Mouse (Mus musculus): Measurements from ENCODE around the gene Exoc6. TPM values are rescaled to one million over a fixed set of nuclear protein-coding genes. Genes with fewer than 3 reads are reported as not detected.

The Exoc6 gene
- polyA plus RNA-seq, 1 experiment = 14.3 TPM

DNA sequence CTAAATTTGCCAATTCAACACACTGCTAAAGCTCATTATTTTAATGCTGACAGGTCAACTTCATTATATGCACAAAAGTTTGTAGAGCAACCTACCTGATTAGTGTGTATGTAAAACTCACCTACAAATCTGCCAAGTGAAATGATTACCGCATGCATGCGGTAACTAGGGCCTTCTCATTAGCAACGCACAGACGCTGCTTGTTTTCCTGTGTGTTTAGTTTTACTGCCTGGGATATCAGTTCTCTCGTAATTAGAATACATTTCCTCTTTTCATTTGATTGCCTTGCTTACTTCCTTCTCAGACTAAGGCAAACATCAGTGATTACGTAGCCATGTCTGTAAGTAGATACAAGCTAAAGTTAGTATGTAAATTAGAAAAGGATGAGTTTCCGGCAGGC is 62.7 kb downstream of the Exoc6 start:
- TF ChIP-seq POLR2A (IDR thresholded peaks at IDR 0.05; ENCODE audit: insufficient read depth, low read length) = no peak
- TF ChIP-seq EP300 (IDR thresholded peaks at IDR 0.05; ENCODE audit: insufficient read depth, low read depth, low read length) = no peak
- TF ChIP-seq CTCF (IDR thresholded peaks at IDR 0.05; ENCODE audit: low read depth, low read length) = no peak
- peaks cover 19% of the 10 kb centered on the region for H3K9me3 ChIP-seq (replicated peaks; ENCODE audit: control insufficient read depth, insufficient read depth, low read length, poor library complexity, severe bottlenecking)
- no peak overlapping the region for H3K27ac ChIP-seq (ENCODE audit: insufficient read depth, low read length)
- H3K9ac ChIP-seq (ENCODE audit: low read depth, poor library complexity, severe bottlenecking) = no peak overlapping the region
- no peaks in the 10 kb centered on the region for H3K27me3 ChIP-seq (ENCODE audit: control insufficient read depth, insufficient read depth, low read length, poor library complexity, severe bottlenecking)
- no peaks in the 10 kb centered on the region for H3K4me1 ChIP-seq (ENCODE audit: control insufficient read depth, insufficient read depth, low read length)
- H3K36me3 ChIP-seq (ENCODE audit: control insufficient read depth, insufficient read depth, low read length, poor library complexity, severe bottlenecking) = no peaks in the 10 kb centered on the region
- H3K4me3 ChIP-seq (ENCODE audit: low read depth, low read length) = no peak overlapping the region

DNA sequence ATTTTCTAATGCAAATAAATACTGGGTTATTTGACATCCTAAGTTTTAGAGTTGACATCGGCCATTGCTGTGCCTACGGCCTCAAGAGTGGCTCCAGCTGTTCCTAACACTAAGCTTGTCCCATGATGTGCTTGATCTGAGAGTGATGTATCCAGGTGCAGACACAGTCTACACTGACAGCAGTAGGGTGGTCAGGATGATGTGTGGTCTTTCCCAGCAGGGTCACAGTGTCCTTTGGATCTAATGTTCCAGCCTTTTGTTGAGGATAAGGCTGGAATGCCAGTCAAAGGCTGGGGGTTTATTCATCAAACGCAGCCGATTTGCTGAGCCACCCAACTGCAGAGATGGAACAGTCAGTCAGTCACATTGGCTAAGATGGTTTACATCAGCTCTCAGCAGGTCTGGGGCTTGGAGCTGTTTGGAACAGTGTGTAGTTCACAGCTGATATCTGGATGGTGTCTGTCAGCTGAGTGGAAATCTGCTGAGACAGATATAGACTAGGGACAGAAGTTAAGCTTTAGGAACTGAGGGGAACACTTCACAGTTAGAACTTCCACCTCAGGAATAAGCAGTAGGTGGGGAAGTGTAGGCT is 64.9 kb downstream of the Exoc6 start:
- no peaks in the 10 kb centered on the region for H3K4me1 ChIP-seq (ENCODE audit: control insufficient read depth, insufficient read depth, low read length)
- H3K27ac ChIP-seq (ENCODE audit: insufficient read depth, low read length) = no peak overlapping the region
- TF ChIP-seq EP300 (IDR thresholded peaks at IDR 0.05; ENCODE audit: insufficient read depth, low read depth, low read length) (no peak), POLR2A (IDR thresholded peaks at IDR 0.05; ENCODE audit: insufficient read depth, low read length) (no peak), CTCF (IDR thresholded peaks at IDR 0.05; ENCODE audit: low read depth, low read length) (no peak)
- no peak overlapping the region for H3K4me3 ChIP-seq (ENCODE audit: low read depth, low read length)
- H3K27me3 ChIP-seq (ENCODE audit: control insufficient read depth, insufficient read depth, low read length, poor library complexity, severe bottlenecking) = no peaks in the 10 kb centered on the region
- peaks cover 19% of the 10 kb centered on the region for H3K9me3 ChIP-seq (replicated peaks; ENCODE audit: control insufficient read depth, insufficient read depth, low read length, poor library complexity, severe bottlenecking)
- no peaks in the 10 kb centered on the region for H3K36me3 ChIP-seq (ENCODE audit: control insufficient read depth, insufficient read depth, low read length, poor library complexity, severe bottlenecking)
- no peak overlapping the region for H3K9ac ChIP-seq (ENCODE audit: low read depth, poor library complexity, severe bottlenecking)

DNA sequence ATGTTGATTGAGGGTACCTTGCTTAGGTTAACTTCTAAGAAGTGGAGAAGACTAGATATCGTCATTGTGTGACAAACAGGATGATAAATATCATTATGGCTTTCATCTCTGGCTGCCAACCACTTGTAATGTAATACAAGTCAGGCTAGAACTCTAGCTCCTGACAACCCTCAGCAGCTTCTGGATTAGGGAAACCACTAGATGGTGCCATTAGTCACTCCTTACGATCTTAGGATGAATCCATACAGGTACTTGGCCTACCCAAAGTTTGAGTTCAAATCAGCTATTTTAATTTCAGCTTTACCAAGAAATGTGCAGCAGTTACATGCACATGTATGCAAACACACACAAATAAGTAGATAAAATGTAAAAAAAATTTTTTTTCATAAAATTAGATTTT is 97.8 kb downstream of the Exoc6 start:
- TF ChIP-seq POLR2A (IDR thresholded peaks at IDR 0.05; ENCODE audit: insufficient read depth, low read length) (no peak), CTCF (IDR thresholded peaks at IDR 0.05; ENCODE audit: low read depth, low read length) (peak; percentile 4), EP300 (IDR thresholded peaks at IDR 0.05; ENCODE audit: insufficient read depth, low read depth, low read length) (no peak)
- H3K27ac ChIP-seq (ENCODE audit: insufficient read depth, low read length) = no peak overlapping the region
- no peaks in the 10 kb centered on the region; the same call in 1 of the 2 replicates for H3K9me3 ChIP-seq (replicated peaks; ENCODE audit: control insufficient read depth, insufficient read depth, low read length, poor library complexity, severe bottlenecking)
- H3K4me3 ChIP-seq (ENCODE audit: low read depth, low read length) = no peak overlapping the region
- no peaks in the 10 kb centered on the region for H3K4me1 ChIP-seq (ENCODE audit: control insufficient read depth, insufficient read depth, low read length)
- H3K36me3 ChIP-seq (ENCODE audit: control insufficient read depth, insufficient read depth, low read length, poor library complexity, severe bottlenecking) = no peaks in the 10 kb centered on the region
- no peaks in the 10 kb centered on the region for H3K27me3 ChIP-seq (ENCODE audit: control insufficient read depth, insufficient read depth, low read length, poor library complexity, severe bottlenecking)
- H3K9ac ChIP-seq (ENCODE audit: low read depth, poor library complexity, severe bottlenecking) = no peak overlapping the region

DNA sequence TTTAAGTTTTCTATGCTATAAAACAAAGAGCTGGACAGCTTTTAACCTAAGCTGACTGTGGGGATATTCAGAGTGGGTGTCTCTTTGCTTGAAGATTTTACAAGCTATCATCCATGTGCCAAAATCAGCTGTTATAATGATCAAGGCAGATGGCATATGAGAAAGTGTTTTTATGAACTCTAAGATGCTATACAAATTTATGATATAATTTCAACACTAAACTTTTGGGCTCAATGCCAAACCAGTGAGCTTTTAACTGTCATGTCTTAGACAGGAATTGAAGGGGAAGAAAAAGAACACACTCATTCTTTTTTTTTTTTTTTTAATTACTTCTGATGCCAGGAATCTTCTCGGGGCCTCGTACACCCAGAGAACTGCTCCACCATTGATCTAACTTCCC is 100.3 kb downstream of the Exoc6 start:
- H3K36me3 ChIP-seq (ENCODE audit: control insufficient read depth, insufficient read depth, low read length, poor library complexity, severe bottlenecking) = no peaks in the 10 kb centered on the region
- peaks cover 5% of the 10 kb centered on the region; the same call in 1 of the 2 replicates for H3K9me3 ChIP-seq (replicated peaks; ENCODE audit: control insufficient read depth, insufficient read depth, low read length, poor library complexity, severe bottlenecking)
- no peak overlapping the region for H3K27ac ChIP-seq (ENCODE audit: insufficient read depth, low read length)
- TF ChIP-seq EP300 (IDR thresholded peaks at IDR 0.05; ENCODE audit: insufficient read depth, low read depth, low read length) = no peak
- TF ChIP-seq CTCF (IDR thresholded peaks at IDR 0.05; ENCODE audit: low read depth, low read length) = no peak
- no peak for TF ChIP-seq POLR2A (IDR thresholded peaks at IDR 0.05; ENCODE audit: insufficient read depth, low read length)
- no peak overlapping the region for H3K9ac ChIP-seq (ENCODE audit: low read depth, poor library complexity, severe bottlenecking)
- no peaks in the 10 kb centered on the region for H3K4me1 ChIP-seq (ENCODE audit: control insufficient read depth, insufficient read depth, low read length)
- no peaks in the 10 kb centered on the region for H3K27me3 ChIP-seq (ENCODE audit: control insufficient read depth, insufficient read depth, low read length, poor library complexity, severe bottlenecking)
- H3K4me3 ChIP-seq (ENCODE audit: low read depth, low read length) = no peak overlapping the region

DNA sequence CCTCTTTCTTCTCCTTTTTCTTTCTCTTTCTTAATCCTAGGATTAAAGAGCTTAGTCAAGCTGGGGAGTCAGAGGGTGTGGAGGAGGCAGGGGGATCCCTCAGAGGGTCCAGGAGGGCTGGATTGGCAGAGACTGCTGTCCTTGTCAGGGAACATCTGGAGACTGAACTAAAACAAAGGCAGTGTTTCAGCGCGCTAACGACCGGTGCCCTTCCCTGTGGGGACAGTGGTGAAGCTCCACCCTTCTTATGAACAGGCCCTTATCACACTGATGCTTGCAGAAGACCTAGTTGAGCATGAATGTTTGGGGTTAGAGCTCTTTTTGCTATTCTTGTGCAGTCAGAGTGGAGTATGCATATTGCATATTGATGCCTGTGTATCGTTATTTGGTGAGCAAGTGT is 103.8 kb downstream of the Exoc6 start:
- no peak overlapping the region for H3K27ac ChIP-seq (ENCODE audit: insufficient read depth, low read length)
- peaks cover 5% of the 10 kb centered on the region; the same call in 1 of the 2 replicates for H3K9me3 ChIP-seq (replicated peaks; ENCODE audit: control insufficient read depth, insufficient read depth, low read length, poor library complexity, severe bottlenecking)
- no peak overlapping the region for H3K4me3 ChIP-seq (ENCODE audit: low read depth, low read length)
- peaks cover 3% of the 10 kb centered on the region for H3K4me1 ChIP-seq (ENCODE audit: control insufficient read depth, insufficient read depth, low read length)
- H3K9ac ChIP-seq (ENCODE audit: low read depth, poor library complexity, severe bottlenecking) = no peak overlapping the region
- H3K27me3 ChIP-seq (ENCODE audit: control insufficient read depth, insufficient read depth, low read length, poor library complexity, severe bottlenecking) = no peaks in the 10 kb centered on the region
- TF ChIP-seq CTCF (IDR thresholded peaks at IDR 0.05; ENCODE audit: low read depth, low read length) (no peak), POLR2A (IDR thresholded peaks at IDR 0.05; ENCODE audit: insufficient read depth, low read length) (no peak), EP300 (IDR thresholded peaks at IDR 0.05; ENCODE audit: insufficient read depth, low read depth, low read length) (no peak)
- no peaks in the 10 kb centered on the region for H3K36me3 ChIP-seq (ENCODE audit: control insufficient read depth, insufficient read depth, low read length, poor library complexity, severe bottlenecking)

DNA sequence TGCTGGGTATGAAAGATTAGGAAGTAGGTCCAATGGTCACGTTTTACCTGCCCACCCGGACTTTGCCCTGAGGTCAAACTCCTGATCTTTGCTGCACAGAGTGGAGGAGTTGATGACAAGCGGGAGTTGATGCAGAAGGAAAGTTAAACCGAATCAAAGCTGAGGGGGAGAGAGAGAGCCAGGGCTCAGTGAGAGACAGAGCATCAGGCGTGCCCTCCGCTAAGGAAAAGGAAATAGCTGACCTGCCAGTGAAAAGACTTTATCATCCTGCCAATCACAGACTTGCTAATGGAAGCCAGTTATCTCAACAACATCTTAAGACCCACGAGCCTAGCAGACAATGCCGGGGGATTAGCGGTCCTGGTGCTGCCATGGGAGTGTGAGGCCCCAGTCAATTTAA is 106.2 kb downstream of the Exoc6 start:
- Histone ChIP-seq H3K27me3 (ENCODE audit: control insufficient read depth, insufficient read depth, low read length, poor library complexity, severe bottlenecking) (no peaks in the 10 kb centered on the region), H3K36me3 (ENCODE audit: control insufficient read depth, insufficient read depth, low read length, poor library complexity, severe bottlenecking) (no peaks in the 10 kb centered on the region), H3K9ac (ENCODE audit: low read depth, poor library complexity, severe bottlenecking) (no peak overlapping the region), H3K27ac (ENCODE audit: insufficient read depth, low read length) (no peak overlapping the region), H3K4me1 (ENCODE audit: control insufficient read depth, insufficient read depth, low read length) (peaks cover 6% of the 10 kb centered on the region), H3K9me3 (replicated peaks; ENCODE audit: control insufficient read depth, insufficient read depth, low read length, poor library complexity, severe bottlenecking) (peaks cover 5% of the 10 kb centered on the region; the same call in 1 of the 2 replicates), H3K4me3 (ENCODE audit: low read depth, low read length) (no peak overlapping the region)
- TF ChIP-seq POLR2A (IDR thresholded peaks at IDR 0.05; ENCODE audit: insufficient read depth, low read length) (no peak), EP300 (IDR thresholded peaks at IDR 0.05; ENCODE audit: insufficient read depth, low read depth, low read length) (no peak), CTCF (IDR thresholded peaks at IDR 0.05; ENCODE audit: low read depth, low read length) (no peak)
